Mouse (Mus musculus): Measurements from ENCODE around the gene Pdgfb. TPM values are rescaled to one million over a fixed set of nuclear protein-coding genes. Genes with fewer than 3 reads are reported as not detected.

Gene Pdgfb
- total RNA-seq, 1 experiment from 2014 or later: 0.84 TPM

- no peak for ATAC-seq (replicated peaks in 1 of 2; ENCODE audit: insufficient read depth in 1 of 2, low FRiP score in 2 of 2, low TSS enrichment in 1 of 2, low read depth in 1 of 2, poor library complexity in 2 of 2, severe bottlenecking in 2 of 2)
Observed at GRCm38 (mm10) chr15:79994566-79994965, 20.2 kb downstream of the Pdgfb start.

- no peak for ATAC-seq (replicated peaks in 1 of 2; ENCODE audit: insufficient read depth in 1 of 2, low FRiP score in 2 of 2, low TSS enrichment in 1 of 2, low read depth in 1 of 2, poor library complexity in 2 of 2, severe bottlenecking in 2 of 2)
Observed at GRCm38 (mm10) chr15:79986182-79986581, 28.6 kb downstream of the Pdgfb start.

DNA sequence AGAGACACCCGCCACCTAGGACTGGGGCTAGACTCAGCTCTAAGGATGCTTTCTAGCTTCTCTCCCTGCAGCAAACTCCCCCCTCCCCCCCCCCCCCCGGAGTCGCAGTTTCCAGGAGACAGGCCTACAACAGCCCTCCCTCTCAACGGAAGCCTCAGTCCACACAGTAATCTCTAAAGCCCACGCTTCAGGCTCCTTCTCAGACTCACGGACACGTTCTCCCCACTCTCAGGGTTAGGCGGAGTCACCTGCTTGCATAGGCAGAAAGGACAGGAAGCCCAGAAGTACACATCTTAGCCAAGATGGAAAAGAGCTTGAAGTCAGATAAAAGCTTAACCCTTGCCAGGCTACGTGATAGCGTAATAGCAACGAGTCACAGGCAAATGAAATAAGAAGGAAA lies 29.3 kb downstream of the Pdgfb start:
- no peak for ATAC-seq (replicated peaks in 1 of 2; ENCODE audit: insufficient read depth in 1 of 2, low FRiP score in 2 of 2, low TSS enrichment in 1 of 2, low read depth in 1 of 2, poor library complexity in 2 of 2, severe bottlenecking in 2 of 2)

DNA sequence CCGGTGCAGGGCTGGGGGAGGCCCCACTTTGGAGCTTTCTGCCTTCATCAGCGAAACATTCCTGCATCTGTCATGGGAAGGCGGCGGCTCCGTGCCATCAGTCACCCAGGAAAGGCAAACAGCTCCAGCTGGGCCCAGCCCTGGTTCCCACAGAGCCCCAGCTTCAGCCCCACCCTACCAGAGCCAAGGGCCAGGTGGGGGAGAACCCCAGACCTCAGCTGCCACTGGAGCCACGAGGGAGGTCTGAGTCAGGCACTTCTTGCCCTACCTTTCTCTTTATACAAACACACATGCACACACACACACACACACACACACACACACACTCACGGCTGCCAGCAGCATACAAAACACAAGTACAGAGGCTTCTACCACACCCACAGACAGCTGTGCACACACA lies 30.6 kb downstream of the Pdgfb start:
- ATAC-seq (replicated peaks in 1 of 2; ENCODE audit: insufficient read depth in 1 of 2, low FRiP score in 2 of 2, low TSS enrichment in 1 of 2, low read depth in 1 of 2, poor library complexity in 2 of 2, severe bottlenecking in 2 of 2): no peak

- ATAC-seq (replicated peaks in 1 of 2; ENCODE audit: insufficient read depth in 1 of 2, low FRiP score in 2 of 2, low TSS enrichment in 1 of 2, low read depth in 1 of 2, poor library complexity in 2 of 2, severe bottlenecking in 2 of 2): no peak
Observed at GRCm38 (mm10) chr15:79980716-79981115, 34.1 kb downstream of the Pdgfb start.

- ATAC-seq (replicated peaks in 1 of 2; ENCODE audit: insufficient read depth in 1 of 2, low FRiP score in 2 of 2, low TSS enrichment in 1 of 2, low read depth in 1 of 2, poor library complexity in 2 of 2, severe bottlenecking in 2 of 2): no peak
Observed at GRCm38 (mm10) chr15:79972186-79972585, 42.6 kb downstream of the Pdgfb start.

DNA sequence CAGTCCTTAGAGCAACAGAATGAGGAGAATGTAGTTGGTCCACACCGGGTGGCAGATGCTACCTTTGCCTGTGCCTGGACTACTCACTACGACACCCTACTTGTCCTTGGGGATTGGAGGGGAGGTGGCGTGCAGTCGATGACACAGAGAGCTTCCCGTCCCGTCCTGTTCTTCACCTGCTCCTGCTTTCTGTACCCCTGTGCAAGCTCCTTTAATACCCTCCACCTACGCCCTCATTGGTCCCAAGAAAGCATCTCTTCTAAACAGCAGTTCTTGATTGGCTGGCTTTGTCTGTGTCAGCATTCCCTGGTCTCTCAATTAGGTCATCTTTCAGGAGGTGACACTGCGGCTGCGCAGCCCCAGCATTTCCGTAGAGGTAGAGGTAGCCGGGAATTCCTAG lies 43.8 kb downstream of the Pdgfb start, which contains the start of gene Cbx7:
TSS of gene Cbx7 (minus strand) at position 180 of the 400 bp plus-strand sequence.
- no peak for ATAC-seq (replicated peaks in 1 of 2; ENCODE audit: insufficient read depth in 1 of 2, low FRiP score in 2 of 2, low TSS enrichment in 1 of 2, low read depth in 1 of 2, poor library complexity in 2 of 2, severe bottlenecking in 2 of 2)

DNA sequence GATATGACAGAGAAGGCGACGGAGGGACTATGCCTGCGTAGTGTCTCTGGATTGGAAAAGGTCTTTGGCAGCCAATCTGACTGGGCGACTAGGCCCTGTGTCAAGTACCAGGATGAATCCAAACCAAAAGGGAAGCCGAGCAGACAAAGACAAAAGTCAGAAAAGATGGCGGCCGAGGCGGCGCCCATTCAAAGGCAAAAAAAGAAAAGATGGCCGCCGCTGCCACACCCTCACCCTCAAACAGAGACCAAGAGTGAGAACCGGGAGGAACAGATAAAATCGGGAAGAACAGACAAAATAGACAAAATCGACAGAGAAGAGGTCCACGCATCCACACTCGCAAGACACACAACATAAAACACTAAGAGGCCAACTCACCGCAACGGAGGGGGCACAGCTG lies 44.3 kb downstream of the Pdgfb start:
- ATAC-seq (replicated peaks in 1 of 2; ENCODE audit: insufficient read depth in 1 of 2, low FRiP score in 2 of 2, low TSS enrichment in 1 of 2, low read depth in 1 of 2, poor library complexity in 2 of 2, severe bottlenecking in 2 of 2): no peak

DNA sequence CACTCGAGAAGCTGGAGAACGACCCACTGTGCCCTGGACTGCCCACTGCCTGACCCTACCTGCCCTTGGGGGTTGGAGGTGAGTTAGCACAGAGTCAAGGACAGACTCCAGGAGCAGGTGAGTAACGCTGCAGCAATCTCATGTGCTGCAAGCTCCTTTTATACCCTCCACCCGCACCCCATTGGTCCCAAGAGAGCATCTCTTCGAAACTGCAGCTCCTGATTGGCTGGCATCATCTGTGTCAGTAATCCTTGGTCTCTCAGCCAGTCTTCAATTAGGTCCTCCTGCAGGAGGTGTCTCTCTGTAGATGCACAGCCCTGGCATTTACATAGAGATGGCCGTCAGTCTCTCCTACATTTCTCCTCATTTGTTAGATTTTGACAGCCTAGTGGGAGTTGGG lies 47.4 kb downstream of the Pdgfb start:
- no peak for ATAC-seq (replicated peaks in 1 of 2; ENCODE audit: insufficient read depth in 1 of 2, low FRiP score in 2 of 2, low TSS enrichment in 1 of 2, low read depth in 1 of 2, poor library complexity in 2 of 2, severe bottlenecking in 2 of 2)

- no peak for ATAC-seq (replicated peaks in 1 of 2; ENCODE audit: insufficient read depth in 1 of 2, low FRiP score in 2 of 2, low TSS enrichment in 1 of 2, low read depth in 1 of 2, poor library complexity in 2 of 2, severe bottlenecking in 2 of 2)
Observed at GRCm38 (mm10) chr15:79964376-79964775, 50.4 kb downstream of the Pdgfb start.

DNA sequence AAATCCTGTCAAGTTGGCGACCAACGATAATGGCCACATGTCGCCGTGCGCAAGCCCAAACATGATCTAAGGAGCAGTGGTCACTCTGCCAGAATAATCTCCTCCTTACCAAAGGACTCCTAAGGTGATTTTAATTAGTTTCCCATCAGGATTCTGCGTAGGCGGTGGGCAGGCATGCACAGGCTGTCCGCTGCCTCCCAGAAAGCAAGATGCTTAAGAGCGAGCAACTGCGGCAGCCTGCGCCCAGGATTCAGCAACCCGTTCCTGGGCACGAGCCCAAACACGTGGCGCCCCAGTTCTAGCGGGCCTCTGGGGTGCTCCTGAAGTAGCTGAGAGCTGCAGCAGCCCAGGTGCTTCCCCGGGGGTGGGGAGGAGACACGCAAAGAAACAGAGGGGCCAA lies 52.1 kb downstream of the Pdgfb start:
- no peak for ATAC-seq (replicated peaks in 1 of 2; ENCODE audit: insufficient read depth in 1 of 2, low FRiP score in 2 of 2, low TSS enrichment in 1 of 2, low read depth in 1 of 2, poor library complexity in 2 of 2, severe bottlenecking in 2 of 2)

DNA sequence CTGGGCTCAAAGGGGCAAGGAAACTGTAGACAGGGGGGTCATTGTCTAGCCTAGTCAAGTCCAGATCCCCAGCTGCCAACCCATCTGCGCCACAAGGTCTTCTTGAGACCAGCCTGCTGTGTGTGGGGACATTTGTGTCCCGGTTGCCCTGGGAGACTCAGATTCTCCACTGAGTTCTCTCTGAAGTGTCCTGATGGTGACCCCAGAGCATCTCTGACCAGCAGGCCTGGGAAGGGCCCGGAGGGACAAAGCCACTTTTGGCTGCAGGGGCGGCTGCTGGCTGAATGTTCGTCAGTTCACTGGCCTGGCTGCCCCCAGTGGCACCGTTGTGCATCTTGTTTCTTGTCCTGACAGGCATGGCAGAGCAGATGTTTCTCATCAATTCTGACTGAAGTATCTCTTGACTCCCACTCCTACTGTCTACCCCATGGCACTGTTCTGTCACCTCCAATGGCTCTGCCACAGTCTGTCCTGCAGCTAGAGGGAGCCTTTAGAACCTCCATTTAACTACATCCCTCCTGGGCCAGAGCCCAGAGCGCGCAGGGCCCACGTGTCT lies 53.3 kb downstream of the Pdgfb start:
- ATAC-seq (replicated peaks in 1 of 2; ENCODE audit: insufficient read depth in 1 of 2, low FRiP score in 2 of 2, low TSS enrichment in 1 of 2, low read depth in 1 of 2, poor library complexity in 2 of 2, severe bottlenecking in 2 of 2): no peak

- ATAC-seq (replicated peaks in 1 of 2; ENCODE audit: insufficient read depth in 1 of 2, low FRiP score in 2 of 2, low TSS enrichment in 1 of 2, low read depth in 1 of 2, poor library complexity in 2 of 2, severe bottlenecking in 2 of 2): peak; percentile 9 to 54; a peak in 3 of 4 replicates
Observed at GRCm38 (mm10) chr15:79958418-79958817, 56.4 kb downstream of the Pdgfb start.

DNA sequence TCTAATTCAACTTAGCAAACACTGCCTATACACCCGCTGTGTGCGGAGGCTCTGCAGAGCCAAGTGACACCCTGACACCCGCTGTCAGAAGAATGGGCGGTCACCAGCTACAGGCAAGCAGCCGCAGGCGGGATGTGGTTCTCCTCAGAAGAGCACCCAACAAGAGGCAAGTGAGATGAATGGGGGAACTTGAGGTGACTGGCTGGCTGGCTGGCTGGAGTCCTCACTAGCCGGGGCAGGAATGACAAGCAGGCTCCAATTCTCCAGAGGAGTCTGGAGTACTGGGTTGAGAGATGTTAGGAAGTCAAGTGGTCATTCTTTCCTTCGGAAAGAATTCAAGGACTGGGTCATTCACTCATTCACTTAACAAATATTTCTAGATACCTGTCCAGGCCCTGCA lies 58.2 kb downstream of the Pdgfb start:
- ATAC-seq (replicated peaks in 1 of 2; ENCODE audit: insufficient read depth in 1 of 2, low FRiP score in 2 of 2, low TSS enrichment in 1 of 2, low read depth in 1 of 2, poor library complexity in 2 of 2, severe bottlenecking in 2 of 2): peak; percentile 67 to 75; a peak in 3 of 4 replicates

GRCm38 (mm10) chr15:79953470-79953869 lies 61.3 kb downstream of the Pdgfb start:
- no peak for ATAC-seq (replicated peaks in 1 of 2; ENCODE audit: insufficient read depth in 1 of 2, low FRiP score in 2 of 2, low TSS enrichment in 1 of 2, low read depth in 1 of 2, poor library complexity in 2 of 2, severe bottlenecking in 2 of 2)

DNA sequence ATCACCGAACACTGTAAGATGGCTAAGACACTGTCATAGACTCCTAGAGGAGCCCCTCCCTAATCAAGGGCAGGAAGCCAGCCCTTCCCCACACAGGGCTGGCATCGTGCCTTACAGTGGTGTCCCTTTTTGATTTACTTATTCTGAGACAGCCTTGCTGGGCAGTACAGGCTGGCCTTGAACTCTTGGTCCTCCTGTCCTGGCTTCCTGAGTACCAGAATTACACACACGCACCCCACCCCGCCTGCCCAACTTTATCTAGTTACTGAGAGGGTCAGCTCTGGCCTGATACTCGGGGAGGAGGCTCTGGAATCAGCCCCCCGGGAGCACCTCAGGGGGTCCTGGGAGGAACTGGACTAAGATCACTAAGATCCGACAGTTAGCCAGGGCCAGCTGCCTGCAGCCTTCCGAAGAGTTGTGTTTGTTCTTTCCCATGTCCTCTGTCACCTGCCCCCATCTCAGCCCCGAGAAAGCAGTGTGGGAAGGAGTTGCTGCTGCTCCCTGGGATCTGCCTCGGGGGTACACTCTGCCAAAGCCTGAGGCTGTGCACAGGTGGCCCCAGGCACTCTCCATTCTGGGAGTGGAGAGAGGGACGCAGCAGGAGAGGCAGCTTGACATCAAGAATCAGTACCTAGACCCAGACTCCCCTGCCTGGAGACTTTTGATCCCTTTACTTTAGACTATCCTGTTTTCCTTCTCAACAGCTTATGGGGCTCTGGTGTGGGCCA lies 62.1 kb downstream of the Pdgfb start:
- no peak for ATAC-seq (replicated peaks in 1 of 2; ENCODE audit: insufficient read depth in 1 of 2, low FRiP score in 2 of 2, low TSS enrichment in 1 of 2, low read depth in 1 of 2, poor library complexity in 2 of 2, severe bottlenecking in 2 of 2)

DNA sequence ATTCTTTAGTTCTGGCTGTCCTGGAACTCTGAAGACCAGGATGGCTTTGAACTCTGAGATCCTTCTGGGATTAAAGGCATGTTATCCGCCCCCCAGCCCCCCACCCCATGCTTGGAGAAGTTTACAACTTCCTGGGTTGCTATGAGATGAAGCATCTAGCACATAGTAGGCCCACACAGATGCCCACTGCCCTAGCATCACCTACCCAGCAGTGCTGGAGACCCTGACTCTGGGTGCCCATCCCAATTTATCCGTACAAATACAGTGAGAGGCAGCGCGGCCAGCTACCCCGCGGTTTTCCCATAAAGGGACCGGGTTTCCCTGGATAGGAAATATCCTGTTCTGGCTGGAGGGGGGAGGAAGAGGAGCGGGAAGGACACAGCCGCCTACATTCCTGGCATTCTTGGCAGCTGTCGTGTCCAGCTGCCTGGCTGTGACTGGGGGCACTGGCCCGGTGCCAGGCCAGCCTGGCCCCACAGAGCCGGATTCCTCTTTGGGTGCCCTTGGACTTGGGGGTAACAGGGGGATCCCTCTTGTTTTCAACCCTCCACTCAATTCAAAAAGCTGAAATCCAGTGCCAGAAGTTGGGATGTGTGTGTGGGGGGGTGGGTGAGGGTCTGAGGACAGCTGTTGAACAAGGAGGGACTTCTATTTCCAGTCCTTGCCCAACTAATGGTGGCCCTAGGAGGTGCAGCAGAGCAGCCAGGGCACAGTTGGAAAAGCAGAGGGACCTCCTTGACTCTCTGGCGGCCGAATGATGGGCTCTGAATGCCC lies 62.9 kb downstream of the Pdgfb start:
- no peak for ATAC-seq (replicated peaks in 1 of 2; ENCODE audit: insufficient read depth in 1 of 2, low FRiP score in 2 of 2, low TSS enrichment in 1 of 2, low read depth in 1 of 2, poor library complexity in 2 of 2, severe bottlenecking in 2 of 2)

GRCm38 (mm10) chr15:79951226-79951625 lies 63.6 kb downstream of the Pdgfb start:
- no peak for ATAC-seq (replicated peaks in 1 of 2; ENCODE audit: insufficient read depth in 1 of 2, low FRiP score in 2 of 2, low TSS enrichment in 1 of 2, low read depth in 1 of 2, poor library complexity in 2 of 2, severe bottlenecking in 2 of 2)

Measured in hematopoietic stem cell, adult 5-6 weeks (primary cell).